Mouse (Mus musculus): ENCODE results near the gene Cacna2d1. TPM values are rescaled to one million over a fixed set of nuclear protein-coding genes. Genes with fewer than 3 reads are reported as not detected.

Gene Cacna2d1
- polyA plus RNA-seq, 1 experiment from 2014 or later: 20.3 TPM

- Histone ChIP-seq H3K4me1 (no peaks in the 10 kb centered on the region), H3K9ac (no peak overlapping the region), H3K9me3 (no peaks in the 10 kb centered on the region), H3K4me3 (no peak overlapping the region), H3K27ac (no peak overlapping the region), H3K27me3 (no peaks in the 10 kb centered on the region), H3K36me3 (no peaks in the 10 kb centered on the region), H3K4me2 (no peak overlapping the region)
- 74% methylated on average over 6 of the region's 6 CpGs for WGBS
- ATAC-seq (ENCODE audit: insufficient number of reproducible peaks, low FRiP score, low TSS enrichment, low read depth): no peak
Observed at GRCm38 (mm10) chr5:16134286-16135094, 200.0 kb downstream of the Cacna2d1 start.

GRCm38 (mm10) chr5:16135986-16136385, 201.5 kb downstream of the Cacna2d1 start:
- ATAC-seq (ENCODE audit: insufficient number of reproducible peaks, low FRiP score, low TSS enrichment, low read depth): no peak
- H3K9ac ChIP-seq: no peak overlapping the region
- 59% methylated on average over 3 of the region's 3 CpGs for WGBS

GRCm38 (mm10) chr5:16136839-16137238, 202.3 kb downstream of the Cacna2d1 start:
- no peak overlapping the region for H3K4me3 ChIP-seq
- no peaks in the 10 kb centered on the region for H3K9me3 ChIP-seq
- WGBS: 69% methylated on average over 2 of the region's 2 CpGs
- H3K9ac ChIP-seq: no peak overlapping the region
- no peaks in the 10 kb centered on the region for H3K4me1 ChIP-seq
- no peaks in the 10 kb centered on the region for H3K36me3 ChIP-seq
- no peak overlapping the region for H3K4me2 ChIP-seq
- no peaks in the 10 kb centered on the region for H3K27me3 ChIP-seq
- no peak for ATAC-seq (ENCODE audit: insufficient number of reproducible peaks, low FRiP score, low TSS enrichment, low read depth)
- no peak overlapping the region for H3K27ac ChIP-seq

More at GRCm38 (mm10) chr5:16135986-16136385, 201.5 kb downstream of the Cacna2d1 start:
- Histone ChIP-seq H3K4me3 (no peak overlapping the region), H3K27ac (no peak overlapping the region), H3K36me3 (no peaks in the 10 kb centered on the region), H3K9me3 (no peaks in the 10 kb centered on the region), H3K4me1 (no peaks in the 10 kb centered on the region), H3K4me2 (no peak overlapping the region), H3K27me3 (no peaks in the 10 kb centered on the region)

GRCm38 (mm10) chr5:16146602-16147001, 212.1 kb downstream of the Cacna2d1 start:
- Histone ChIP-seq H3K4me3 (no peak overlapping the region), H3K27ac (no peak overlapping the region), H3K9me3 (no peaks in the 10 kb centered on the region), H3K9ac (no peak overlapping the region), H3K4me1 (no peaks in the 10 kb centered on the region), H3K4me2 (no peak overlapping the region), H3K36me3 (no peaks in the 10 kb centered on the region), H3K27me3 (no peaks in the 10 kb centered on the region)
- no peak for ATAC-seq (ENCODE audit: insufficient number of reproducible peaks, low FRiP score, low TSS enrichment, low read depth)
- WGBS: 60% methylated on average over 1 of the region's 1 CpGs

GRCm38 (mm10) chr5:16155375-16156284, 221.1 kb downstream of the Cacna2d1 start:
- no peak overlapping the region for H3K27ac ChIP-seq
- no peak for ATAC-seq (ENCODE audit: insufficient number of reproducible peaks, low FRiP score, low TSS enrichment, low read depth)
- H3K9ac ChIP-seq: no peak overlapping the region
- H3K9me3 ChIP-seq: no peaks in the 10 kb centered on the region
- WGBS: 62% methylated on average over 6 of the region's 6 CpGs
- no peaks in the 10 kb centered on the region for H3K27me3 ChIP-seq
- H3K36me3 ChIP-seq: no peaks in the 10 kb centered on the region
- H3K4me1 ChIP-seq: no peaks in the 10 kb centered on the region
- no peak overlapping the region for H3K4me2 ChIP-seq
- no peak overlapping the region for H3K4me3 ChIP-seq

GRCm38 (mm10) chr5:16163270-16163669, 228.8 kb downstream of the Cacna2d1 start:
- no peak overlapping the region for H3K4me3 ChIP-seq
- ATAC-seq (ENCODE audit: insufficient number of reproducible peaks, low FRiP score, low TSS enrichment, low read depth): no peak

GRCm38 (mm10) chr5:16166117-16166867, 231.8 kb downstream of the Cacna2d1 start:
- H3K36me3 ChIP-seq: no peaks in the 10 kb centered on the region
- H3K4me1 ChIP-seq: 0 out of 2 replicates have a peak, but pooled peaks cover 3% of the 10 kb centered on the region
- no peak for ATAC-seq (ENCODE audit: insufficient number of reproducible peaks, low FRiP score, low TSS enrichment, low read depth)
- no peak overlapping the region for H3K27ac ChIP-seq
- no peak overlapping the region for H3K4me2 ChIP-seq
- WGBS: 45% methylated on average over 12 of the region's 12 CpGs
- no peak overlapping the region for H3K9ac ChIP-seq
- H3K9me3 ChIP-seq: no peaks in the 10 kb centered on the region
- no peak overlapping the region for H3K4me3 ChIP-seq
- H3K27me3 ChIP-seq: no peaks in the 10 kb centered on the region

More at GRCm38 (mm10) chr5:16163270-16163669, 228.8 kb downstream of the Cacna2d1 start:
- H3K27me3 ChIP-seq: no peaks in the 10 kb centered on the region
- no peaks in the 10 kb centered on the region for H3K9me3 ChIP-seq
- no peak overlapping the region for H3K27ac ChIP-seq
- no peaks in the 10 kb centered on the region for H3K36me3 ChIP-seq
- H3K4me2 ChIP-seq: no peak overlapping the region
- no peak overlapping the region for H3K9ac ChIP-seq
- H3K4me1 ChIP-seq: 0 out of 2 replicates have a peak, but pooled peaks cover 3% of the 10 kb centered on the region

GRCm38 (mm10) chr5:16166868-16167267, 232.4 kb downstream of the Cacna2d1 start:
- Histone ChIP-seq H3K27ac (no peak overlapping the region), H3K4me1 (0 out of 2 replicates have a peak, but pooled peaks cover 3% of the 10 kb centered on the region), H3K9ac (no peak overlapping the region), H3K4me3 (no peak overlapping the region), H3K9me3 (no peaks in the 10 kb centered on the region), H3K27me3 (no peaks in the 10 kb centered on the region), H3K36me3 (no peaks in the 10 kb centered on the region), H3K4me2 (no peak overlapping the region)
- no peak for ATAC-seq (ENCODE audit: insufficient number of reproducible peaks, low FRiP score, low TSS enrichment, low read depth)
- WGBS: 76% methylated on average over 1 of the region's 1 CpGs

- H3K36me3 ChIP-seq: no peaks in the 10 kb centered on the region
- no peaks in the 10 kb centered on the region for H3K9me3 ChIP-seq
- no peaks in the 10 kb centered on the region for H3K4me1 ChIP-seq
- H3K4me3 ChIP-seq: no peak overlapping the region
- no peak overlapping the region for H3K27ac ChIP-seq
- no peak for ATAC-seq (ENCODE audit: insufficient number of reproducible peaks, low FRiP score, low TSS enrichment, low read depth)
- no peak overlapping the region for H3K4me2 ChIP-seq
- no peak overlapping the region for H3K9ac ChIP-seq
- 73% methylated on average over 7 of the region's 7 CpGs for WGBS
- H3K27me3 ChIP-seq: no peaks in the 10 kb centered on the region
Observed at GRCm38 (mm10) chr5:16181041-16181440, 246.6 kb downstream of the Cacna2d1 start.

GRCm38 (mm10) chr5:16184064-16184463, 249.6 kb downstream of the Cacna2d1 start:
- Histone ChIP-seq H3K27ac (no peak overlapping the region), H3K27me3 (no peaks in the 10 kb centered on the region), H3K4me3 (no peak overlapping the region), H3K4me2 (no peak overlapping the region), H3K9ac (no peak overlapping the region), H3K9me3 (no peaks in the 10 kb centered on the region), H3K4me1 (no peaks in the 10 kb centered on the region), H3K36me3 (no peaks in the 10 kb centered on the region)
- ATAC-seq (ENCODE audit: insufficient number of reproducible peaks, low FRiP score, low TSS enrichment, low read depth): no peak
- WGBS: 89% methylated on average over 1 of the region's 1 CpGs

- no peaks in the 10 kb centered on the region for H3K27me3 ChIP-seq
- no peak overlapping the region for H3K4me2 ChIP-seq
- no peak overlapping the region for H3K4me3 ChIP-seq
- no peaks in the 10 kb centered on the region for H3K36me3 ChIP-seq
- 39% methylated on average over 3 of the region's 3 CpGs for WGBS
- ATAC-seq (ENCODE audit: insufficient number of reproducible peaks, low FRiP score, low TSS enrichment, low read depth): no peak
- no peaks in the 10 kb centered on the region for H3K9me3 ChIP-seq
- H3K9ac ChIP-seq: no peak overlapping the region
- H3K4me1 ChIP-seq: no peaks in the 10 kb centered on the region
- no peak overlapping the region for H3K27ac ChIP-seq
Observed at GRCm38 (mm10) chr5:16187931-16188330, 253.4 kb downstream of the Cacna2d1 start.
